Mouse (Mus musculus) testis, adult 2 months (tissue): Measurements from ENCODE around the gene Parp2. TPM values are rescaled to one million over a fixed set of nuclear protein-coding genes. Genes with fewer than 3 reads are reported as not detected.
"Not testable (repeated sequence)": the region's sequence is repeated elsewhere in the genome, so short reads cannot be mapped to it uniquely, and the experiment has no call there.

ENCODE experiments used
- H3K27ac ChIP-seq: fragments of 200-500 bp; 2 replicates; pipeline ENCODE4 v1.5.1; 2012; ENCODE audit warnings: low read depth, low read length; ENCODE audit not compliant: control insufficient read depth, insufficient read depth
- H3K27me3 ChIP-seq: fragments of 200-500 bp; 2 replicates; pipeline ENCODE4 v1.6.1; 2012; ENCODE audit warnings: mild to moderate bottlenecking, low read length, moderate library complexity; ENCODE audit not compliant: control insufficient read depth, insufficient read depth
- H3K36me3 ChIP-seq: fragments of 200-500 bp; 2 replicates; pipeline ENCODE4 v1.6.1; 2012; ENCODE audit warnings: mild to moderate bottlenecking, low read length; ENCODE audit not compliant: control insufficient read depth, insufficient read depth
- H3K4me1 ChIP-seq: fragments of 200-500 bp; 2 replicates; pipeline ENCODE4 v1.6.1; 2012; ENCODE audit warnings: low read length; ENCODE audit not compliant: control insufficient read depth, insufficient read depth
- H3K4me3 ChIP-seq: fragments of 200-500 bp; 2 replicates; pipeline ENCODE4 v1.5.1; 2012; ENCODE audit warnings: low read depth, mild to moderate bottlenecking, low read length, moderate library complexity, mixed read lengths; ENCODE audit not compliant: control insufficient read depth
- CTCF ChIP-seq: fragments of 200-500 bp; IDR thresholded peaks from 2 replicates; pipeline ENCODE4 v1.5.1; 2012; ENCODE audit warnings: low read depth, mild to moderate bottlenecking, inconsistent platforms, low read length, moderate library complexity; ENCODE audit not compliant: control insufficient read depth, insufficient read depth, insufficient replicate concordance
- POLR2A ChIP-seq: fragments of 200-500 bp; IDR thresholded peaks from 2 replicates; pipeline ENCODE4 v1.6.1; 2012; ENCODE audit warnings: low read depth, mild to moderate bottlenecking, inconsistent platforms, low read length, moderate library complexity; ENCODE audit not compliant: control insufficient read depth
- polyA plus RNA-seq: library from polyadenylated mRNA; depleted of rRNA; stranded (reverse); fragments of >200 nt; gene quantifications from 2 replicates; pipeline ENCODE4 v1.2.3, GENCODE M21; 2012

Parp2 gene
- polyA plus RNA-seq, 1 experiment: 13.9 TPM

DNA sequence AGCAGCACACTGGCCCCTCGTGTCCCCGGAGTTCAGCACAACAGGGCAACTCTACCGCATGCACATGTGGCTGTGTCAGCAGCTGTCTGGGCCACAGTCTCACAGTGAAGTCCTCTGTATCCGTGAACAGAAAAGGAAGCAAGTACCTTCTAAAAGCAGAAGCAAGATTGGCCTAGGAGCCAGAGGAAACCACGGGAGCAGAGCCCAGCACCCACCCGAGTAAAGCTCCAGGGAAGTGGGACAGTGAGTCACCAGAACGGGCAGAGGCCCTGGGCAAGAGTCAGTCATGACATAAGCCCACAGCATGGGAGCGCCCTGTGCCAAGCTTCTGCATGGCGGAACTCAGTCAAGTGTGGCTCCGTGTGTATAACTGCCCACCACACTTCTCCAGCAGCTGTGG, 26.3 kb downstream of the Parp2 start:
- H3K27ac ChIP-seq: no peak overlapping the region
- TF ChIP-seq POLR2A (no peak), CTCF (no peak)
- no peaks in the 10 kb centered on the region for H3K27me3 ChIP-seq
- H3K36me3 ChIP-seq: no peaks in the 10 kb centered on the region
- H3K4me1 ChIP-seq: no peaks in the 10 kb centered on the region
- no peak overlapping the region for H3K4me3 ChIP-seq

DNA sequence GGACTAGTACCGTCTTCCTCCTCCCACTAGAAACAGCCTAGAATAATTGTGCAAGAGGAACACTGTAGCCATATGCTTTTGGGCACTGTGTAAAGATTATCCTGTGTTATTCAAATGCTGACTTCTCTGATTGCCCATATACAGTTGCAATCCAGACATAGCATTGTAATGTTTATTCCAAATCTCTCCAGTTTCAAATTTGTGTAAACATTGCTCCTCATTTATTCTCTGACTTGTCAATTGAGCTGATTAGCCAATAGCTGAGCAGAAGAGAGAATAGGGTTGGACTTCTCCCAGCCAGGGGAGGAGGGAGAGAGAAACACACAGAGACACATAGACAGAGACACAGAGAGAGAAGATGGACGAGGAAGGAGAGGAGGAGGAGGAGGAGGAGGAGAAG, 26.8 kb downstream of the Parp2 start:
- TF ChIP-seq CTCF (no peak), POLR2A (no peak)
- H3K4me3 ChIP-seq: no peak overlapping the region
- H3K27ac ChIP-seq: no peak overlapping the region

DNA sequence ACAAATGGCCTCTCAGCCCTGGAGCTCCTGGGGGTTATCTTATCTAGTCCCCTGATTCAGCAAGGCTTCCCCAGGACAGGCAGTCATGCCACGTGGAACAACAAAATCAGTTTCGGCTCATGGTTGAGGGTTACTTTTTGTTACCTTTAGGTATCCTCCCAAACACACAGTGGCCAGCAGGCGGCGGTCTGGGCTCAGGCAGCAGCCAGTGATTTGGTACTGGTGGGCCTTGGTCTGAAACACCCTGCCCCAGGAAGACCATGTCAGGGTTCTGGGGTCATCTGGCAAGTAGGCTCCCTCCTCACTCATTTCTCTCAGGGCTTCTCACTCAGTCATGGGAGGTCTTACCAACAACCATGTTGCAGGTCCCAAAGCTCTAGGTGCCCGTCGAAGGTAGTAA, 29.6 kb downstream of the Parp2 start:
- Histone ChIP-seq H3K27me3 (no peaks in the 10 kb centered on the region), H3K36me3 (no peaks in the 10 kb centered on the region), H3K27ac (no peak overlapping the region), H3K4me3 (no peak overlapping the region), H3K4me1 (no peaks in the 10 kb centered on the region)
- TF ChIP-seq CTCF: peak; percentile 15; the same call in 1 of the 2 replicates
- TF ChIP-seq POLR2A: no peak

More for the DNA sequence above, 26.8 kb downstream of the Parp2 start:
- Histone ChIP-seq H3K4me1 (no peaks in the 10 kb centered on the region), H3K27me3 (no peaks in the 10 kb centered on the region), H3K36me3 (no peaks in the 10 kb centered on the region)

DNA sequence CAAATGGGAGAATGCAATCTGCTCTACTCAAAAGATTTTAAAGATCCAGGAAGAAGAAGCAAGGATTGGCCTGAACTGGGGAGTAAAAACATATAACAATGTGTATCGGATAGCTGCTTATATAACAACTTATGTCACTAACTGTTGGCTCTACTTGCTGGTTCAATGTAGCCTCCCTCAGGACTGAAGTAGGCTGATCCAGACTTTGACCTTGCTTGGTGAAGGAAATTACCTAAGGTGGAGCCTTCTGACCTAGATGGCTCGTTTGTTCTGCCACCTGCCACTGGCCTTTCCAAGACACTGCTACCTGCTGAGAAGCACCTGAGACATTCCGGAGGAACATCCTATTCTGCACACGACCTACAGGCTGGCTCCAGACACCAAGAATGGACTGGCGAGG, 48.1 kb downstream of the Parp2 start:
- no peak overlapping the region for H3K4me3 ChIP-seq
- no peaks in the 10 kb centered on the region for H3K36me3 ChIP-seq
- no peaks in the 10 kb centered on the region for H3K27me3 ChIP-seq
- H3K27ac ChIP-seq: no peak overlapping the region
- TF ChIP-seq CTCF: no peak
- no peak for TF ChIP-seq POLR2A
- no peaks in the 10 kb centered on the region for H3K4me1 ChIP-seq

DNA sequence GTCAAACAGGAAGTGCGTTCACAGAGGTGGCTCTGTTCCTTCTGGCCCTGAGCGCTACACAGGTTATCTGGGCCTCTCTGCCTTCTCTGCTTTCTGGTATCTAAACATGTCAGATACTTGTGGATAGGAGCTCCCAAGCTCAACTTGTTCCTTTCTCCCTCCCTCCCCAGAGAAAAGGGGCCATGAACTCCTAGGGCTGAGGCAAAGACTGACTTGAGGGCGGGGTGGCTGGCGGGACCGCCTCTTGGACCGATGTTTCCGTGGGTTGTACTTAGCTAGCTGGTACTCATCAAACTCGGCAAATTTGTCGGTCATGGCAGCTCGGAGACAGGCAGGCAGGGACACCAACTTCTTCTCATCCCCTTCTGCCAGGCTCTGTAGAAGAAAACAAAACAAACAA, 55.0 kb downstream of the Parp2 start:
- H3K27ac ChIP-seq: no peak overlapping the region
- no peaks in the 10 kb centered on the region for H3K4me1 ChIP-seq
- H3K27me3 ChIP-seq: no peaks in the 10 kb centered on the region
- H3K36me3 ChIP-seq: no peaks in the 10 kb centered on the region
- H3K4me3 ChIP-seq: no peak overlapping the region
- TF ChIP-seq CTCF (no peak), POLR2A (no peak)

DNA sequence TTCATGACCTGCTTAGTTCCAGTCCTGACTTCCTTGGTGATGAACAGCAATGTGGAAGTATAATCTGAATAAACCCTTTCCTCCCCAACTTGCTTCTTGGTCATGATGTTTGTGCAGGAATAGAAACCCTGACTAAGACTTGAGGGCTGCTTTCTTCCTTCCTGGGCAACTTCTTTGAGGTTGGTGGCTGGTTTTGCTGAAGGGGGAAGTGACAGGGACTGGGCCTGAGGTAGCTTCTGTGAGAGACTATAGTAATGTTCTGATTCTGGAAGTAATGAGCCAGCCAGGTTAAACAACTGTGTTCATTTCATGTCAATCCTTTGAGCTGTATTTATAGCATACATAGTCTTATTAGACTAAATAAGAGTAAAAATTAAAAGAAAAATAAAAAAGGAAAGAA, 57.4 kb downstream of the Parp2 start:
- H3K36me3 ChIP-seq, H3K4me3 ChIP-seq, H3K27ac ChIP-seq, H3K4me1 ChIP-seq, H3K27me3 ChIP-seq: not testable (repeated sequence)

DNA sequence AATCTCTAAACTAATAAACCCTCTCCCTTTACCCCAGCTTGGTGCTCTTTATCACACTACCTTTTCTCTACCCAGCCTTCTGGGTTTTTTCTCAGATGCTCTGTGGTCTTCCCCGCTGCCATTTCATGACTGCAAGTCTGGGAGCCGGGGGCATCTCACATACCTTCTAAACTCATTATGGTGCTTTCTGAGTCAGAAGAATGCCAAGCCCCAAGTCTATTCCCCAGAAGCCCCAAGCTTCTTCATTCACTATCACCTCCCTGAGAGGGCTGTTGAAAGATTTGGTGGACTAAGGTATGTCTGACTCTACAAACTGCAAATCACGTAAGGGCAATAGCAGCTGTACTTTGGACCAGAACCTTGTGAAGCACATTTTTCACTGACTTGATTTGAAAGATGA, 59.3 kb downstream of the Parp2 start:
- H3K4me1 ChIP-seq: peaks cover 3% of the 10 kb centered on the region
- H3K27me3 ChIP-seq: no peaks in the 10 kb centered on the region
- H3K4me3 ChIP-seq: no peak overlapping the region
- H3K27ac ChIP-seq: no peak overlapping the region
- no peaks in the 10 kb centered on the region for H3K36me3 ChIP-seq
- TF ChIP-seq POLR2A: no peak
- no peak for TF ChIP-seq CTCF

DNA sequence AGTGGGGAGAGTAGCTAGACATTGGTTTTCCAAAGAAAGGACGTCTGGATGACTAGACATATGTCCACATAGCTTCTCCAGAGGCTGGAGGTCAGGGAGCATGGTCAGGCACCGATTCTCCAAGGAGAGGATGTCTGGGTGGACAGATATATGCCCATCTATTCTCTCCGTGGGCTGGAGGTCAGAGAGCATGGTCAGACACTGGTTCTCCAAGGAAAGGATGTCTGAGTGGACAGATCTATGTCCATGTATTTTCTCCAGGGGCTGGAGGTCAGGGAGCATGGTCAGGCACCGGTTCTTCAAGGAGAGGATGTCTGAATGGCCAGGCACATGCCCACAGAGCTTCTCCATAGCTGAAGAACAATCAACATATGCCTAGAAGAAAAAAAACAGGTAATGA, 60.6 kb downstream of the Parp2 start:
- H3K36me3 ChIP-seq: no peaks in the 10 kb centered on the region
- no peaks in the 10 kb centered on the region for H3K27me3 ChIP-seq
- no peak overlapping the region for H3K27ac ChIP-seq
- TF ChIP-seq CTCF: no peak
- no peak for TF ChIP-seq POLR2A
- H3K4me1 ChIP-seq: peaks cover 3% of the 10 kb centered on the region
- no peak overlapping the region for H3K4me3 ChIP-seq

DNA sequence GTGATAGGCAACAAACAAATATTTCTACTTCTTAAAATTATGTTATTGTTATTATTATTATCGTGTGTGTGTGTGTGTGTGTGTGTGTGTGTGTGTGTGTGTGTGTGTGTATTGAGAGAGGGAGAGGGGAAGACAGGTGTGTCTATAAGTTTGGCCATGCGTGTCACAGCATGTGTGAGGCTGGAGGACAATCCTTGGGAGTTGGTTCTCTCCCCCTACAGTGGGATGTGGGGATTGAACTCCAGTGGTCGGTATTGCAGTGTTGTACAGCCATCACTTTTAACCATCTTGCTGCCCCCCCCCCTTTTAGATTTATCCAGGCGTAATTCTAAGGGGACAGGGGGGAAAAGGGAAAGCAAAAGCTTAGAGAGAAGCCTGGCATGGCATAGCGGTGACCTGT, 61.0 kb downstream of the Parp2 start:
- Histone ChIP-seq H3K4me1 (peaks cover 3% of the 10 kb centered on the region), H3K27me3 (no peaks in the 10 kb centered on the region), H3K4me3 (no peak overlapping the region), H3K36me3 (no peaks in the 10 kb centered on the region), H3K27ac (no peak overlapping the region)
- TF ChIP-seq POLR2A: no peak
- no peak for TF ChIP-seq CTCF
